Mouse (Mus musculus) forebrain, embryonic 14.5 days (tissue): ENCODE data around the gene Anapc13. TPM values are rescaled to one million over a fixed set of nuclear protein-coding genes. Genes with fewer than 3 reads are reported as not detected.

ENCODE experiments used
- ATAC-seq: fragments of 200-750 bp; cut with Nextera tagmentation; 2 replicates; pipeline ENCODE4 v1.8.0; 2017; ENCODE audit warnings: mild to moderate bottlenecking, moderate library complexity
- DNase-seq: peaks from one replicate; pipeline ENCODE4 v3.0.0-alpha.2; 2015; ENCODE audit warnings: low spot score
- H3K27ac ChIP-seq: fragments of 300-500 bp; sonication (generic); 2 replicates; pipeline ENCODE4 v1.5.1; 2014; ENCODE audit warnings: low read depth, mild to moderate bottlenecking, control low read depth, low read length, moderate library complexity
- H3K27me3 ChIP-seq: fragments of 300-500 bp; sonication (generic); replicated peaks from 2 replicates; pipeline ENCODE4 v1.6.1; 2014; ENCODE audit warnings: low read length, control low read depth, mixed read lengths; ENCODE audit not compliant: control insufficient read depth, insufficient read depth
- H3K36me3 ChIP-seq: fragments of 300-500 bp; sonication (generic); 2 replicates; pipeline ENCODE4 v1.6.1; 2014; ENCODE audit warnings: low read length, control low read depth; ENCODE audit not compliant: control insufficient read depth, insufficient read depth
- H3K4me1 ChIP-seq: fragments of 300-500 bp; sonication (generic); 2 replicates; pipeline ENCODE4 v1.6.1; 2014; ENCODE audit warnings: antibody characterized with exemption, low read length, control low read depth; ENCODE audit not compliant: control insufficient read depth, insufficient read depth
- H3K4me2 ChIP-seq: fragments of 300-500 bp; sonication (generic); 2 replicates; pipeline ENCODE4 v1.6.1; 2014; ENCODE audit warnings: mild to moderate bottlenecking, control low read depth, low read length
- H3K4me3 ChIP-seq: fragments of 300-500 bp; sonication (generic); 2 replicates; pipeline ENCODE4 v1.5.1; 2014; ENCODE audit warnings: low read depth, low read length, control low read depth
- H3K9ac ChIP-seq: fragments of 300-500 bp; sonication (generic); 2 replicates; pipeline ENCODE4 v1.6.1; 2014; ENCODE audit warnings: mild to moderate bottlenecking, low read length, control low read depth, moderate library complexity
- H3K9me3 ChIP-seq: fragments of 300-500 bp; sonication (generic); replicated peaks from 2 replicates; pipeline ENCODE4 v1.6.1; 2016; ENCODE audit warnings: low read length, control low read depth, mixed read lengths; ENCODE audit not compliant: control insufficient read depth
- WGBS: fragments of 180-500 bp; shearing (Covaris S2); extraction: QIAGEN DNeasy Blood & Tissue Kit; methylation state at CpG from one replicate; pipeline ENCODE4 v1.1.7; 2014; 5-methylcytosine and 5-hydroxymethylcytosine counted together
- polyA plus RNA-seq: library from polyadenylated mRNA; unstranded; fragments of >200 nt; fragmentation: Nextera tagmentation; extraction: Ambion mirVana; gene quantifications from 2 replicates; pipeline ENCODE4 v1.2.1, GENCODE M21; 2014

Anapc13 gene
- polyA plus RNA-seq, 1 experiment from 2014 or later, result 194 TPM

DNA sequence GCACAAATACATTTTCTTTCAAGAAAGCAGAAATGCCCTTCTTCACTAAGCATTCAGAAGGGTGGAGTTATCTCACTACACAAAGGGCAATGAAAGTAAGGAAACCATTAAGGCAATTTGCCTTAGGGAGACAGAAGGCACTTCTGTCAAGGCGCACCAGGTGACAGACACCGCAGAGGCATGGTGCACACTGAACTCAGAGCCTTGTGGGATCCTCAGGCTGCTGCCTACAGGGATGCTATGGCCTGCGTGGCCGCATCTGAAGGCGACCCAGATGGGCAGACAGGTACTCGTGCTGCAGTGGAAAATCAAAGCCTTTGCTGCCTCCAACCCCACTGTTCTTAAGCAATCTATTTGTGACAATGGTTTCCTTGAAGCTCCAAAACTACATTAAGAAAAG lies 20.9 kb upstream of the Anapc13 start:
- ATAC-seq, result peak; percentile 62; the same call in 1 of the 2 replicates
- no peak overlapping the region for H3K4me3 ChIP-seq
- H3K9ac ChIP-seq, result no peak overlapping the region
- no peak overlapping the region for H3K4me2 ChIP-seq
- peak; percentile 32 for DNase-seq
- no peaks in the 10 kb centered on the region for H3K4me1 ChIP-seq
- no peaks in the 10 kb centered on the region for H3K9me3 ChIP-seq
- no peaks in the 10 kb centered on the region for H3K27me3 ChIP-seq
- H3K27ac ChIP-seq, result no peak overlapping the region
- 65% methylated on average over 6 of the region's 6 CpGs for WGBS
- H3K36me3 ChIP-seq, result peaks cover 31% of the 10 kb centered on the region

DNA sequence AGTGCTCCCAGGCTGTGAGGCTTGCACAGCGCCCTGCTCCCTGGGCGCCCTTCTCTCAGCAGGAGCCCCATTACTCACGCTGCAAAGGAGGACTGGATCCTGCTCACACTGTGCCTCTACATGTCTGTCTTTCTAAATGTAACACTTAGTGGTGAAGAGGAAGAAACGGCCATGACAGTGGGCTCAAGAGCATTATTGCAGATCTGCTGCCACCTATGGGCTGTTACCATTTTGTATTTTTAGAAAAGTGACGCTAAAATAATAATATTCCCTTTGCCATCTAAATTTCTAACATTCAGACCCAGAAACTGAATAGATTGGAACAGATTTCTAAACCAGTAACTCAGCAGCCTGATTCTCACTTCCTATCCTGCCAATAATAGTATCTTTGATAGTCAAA lies 18.6 kb upstream of the Anapc13 start:
- no peaks in the 10 kb centered on the region for H3K9me3 ChIP-seq
- no peak overlapping the region for H3K4me2 ChIP-seq
- H3K36me3 ChIP-seq, result peaks cover 33% of the 10 kb centered on the region
- no peak overlapping the region for H3K4me3 ChIP-seq
- H3K27ac ChIP-seq, result no peak overlapping the region
- ATAC-seq, result no peak
- H3K4me1 ChIP-seq, result no peaks in the 10 kb centered on the region
- no peak overlapping the region for H3K9ac ChIP-seq
- WGBS, result 60% methylated on average over 5 of the region's 5 CpGs
- H3K27me3 ChIP-seq, result no peaks in the 10 kb centered on the region
- DNase-seq, result peak; percentile 45

DNA sequence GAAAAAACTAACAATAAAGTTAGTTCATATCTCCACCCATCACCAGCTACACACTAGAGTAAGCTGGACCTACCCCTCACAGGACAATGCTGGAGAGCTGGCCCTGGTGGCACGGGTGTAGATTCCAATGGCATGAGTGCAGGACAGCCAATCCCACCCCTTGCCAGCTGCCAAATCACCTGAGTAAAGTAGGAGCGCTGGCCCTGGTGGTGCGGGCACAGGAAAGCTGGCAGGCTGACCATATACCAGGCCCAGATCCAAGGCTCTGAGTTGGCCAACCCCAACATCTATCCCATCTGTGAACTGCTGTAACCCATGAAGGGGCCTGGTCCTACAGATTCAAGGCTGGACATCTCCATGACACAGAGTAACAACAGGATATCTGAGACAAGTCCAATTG lies 16.9 kb upstream of the Anapc13 start:
- ATAC-seq, result no peak
- Histone ChIP-seq H3K4me3 (no peak overlapping the region), H3K27me3 (no peaks in the 10 kb centered on the region), H3K4me1 (no peaks in the 10 kb centered on the region), H3K27ac (no peak overlapping the region), H3K36me3 (peaks cover 42% of the 10 kb centered on the region), H3K4me2 (no peak overlapping the region), H3K9ac (no peak overlapping the region), H3K9me3 (no peaks in the 10 kb centered on the region)
- DNase-seq, result no peak
- WGBS, result 97% methylated on average over 3 of the region's 3 CpGs

DNA sequence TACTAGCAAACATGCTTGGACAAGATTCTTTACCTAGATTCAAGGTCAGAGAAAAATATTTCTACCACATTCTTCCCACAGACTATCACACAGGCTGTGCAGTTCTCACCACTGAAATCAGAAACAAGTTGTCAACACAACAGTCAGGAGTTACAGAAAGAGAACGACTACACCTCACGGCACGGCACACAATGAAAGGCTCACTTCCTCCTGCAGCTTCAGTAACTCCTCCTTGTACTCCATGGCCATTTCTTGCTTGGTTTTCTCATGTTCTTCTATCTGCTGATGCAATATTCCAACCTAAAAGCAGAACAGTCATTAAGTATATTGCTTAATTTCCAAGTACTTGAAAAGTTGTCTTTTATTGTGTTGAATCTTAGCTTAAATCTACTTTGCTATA lies 11.0 kb upstream of the Anapc13 start:
- DNase-seq (no peak), ATAC-seq (no peak)
- no peak overlapping the region for H3K27ac ChIP-seq
- H3K4me2 ChIP-seq, result no peak overlapping the region
- no peaks in the 10 kb centered on the region for H3K27me3 ChIP-seq
- no peak overlapping the region for H3K9ac ChIP-seq
- no peaks in the 10 kb centered on the region for H3K9me3 ChIP-seq
- no peaks in the 10 kb centered on the region for H3K4me1 ChIP-seq
- H3K4me3 ChIP-seq, result no peak overlapping the region
- H3K36me3 ChIP-seq, result peaks cover 45% of the 10 kb centered on the region
- 86% methylated on average over 3 of the region's 3 CpGs for WGBS

DNA sequence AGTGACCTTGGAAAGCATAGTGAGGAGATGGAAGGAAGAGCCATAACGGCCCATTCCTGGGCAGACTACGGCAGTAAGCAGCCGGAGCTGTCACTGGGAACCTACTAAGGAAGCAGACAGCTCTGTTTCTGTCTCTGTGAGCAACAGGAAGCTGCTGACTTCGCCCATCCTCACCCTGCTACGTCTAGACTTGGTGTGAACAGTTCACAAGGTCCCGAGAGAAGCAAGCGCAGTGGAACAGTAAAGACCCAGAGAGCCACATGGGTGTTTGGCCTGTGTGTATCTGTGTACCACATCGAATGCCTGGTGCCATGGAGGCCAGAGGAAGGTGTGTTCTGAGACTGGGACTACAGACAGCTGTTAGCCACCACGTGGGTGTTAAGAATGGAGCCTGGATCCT lies 9.8 kb upstream of the Anapc13 start:
- H3K4me1 ChIP-seq, result no peaks in the 10 kb centered on the region
- no peak for ATAC-seq
- no peak overlapping the region for H3K4me3 ChIP-seq
- DNase-seq, result no peak
- no peaks in the 10 kb centered on the region for H3K27me3 ChIP-seq
- WGBS, result 86% methylated on average over 9 of the region's 9 CpGs
- H3K9ac ChIP-seq, result no peak overlapping the region
- no peak overlapping the region for H3K27ac ChIP-seq
- H3K4me2 ChIP-seq, result no peak overlapping the region
- no peaks in the 10 kb centered on the region for H3K9me3 ChIP-seq
- H3K36me3 ChIP-seq, result peaks cover 37% of the 10 kb centered on the region

DNA sequence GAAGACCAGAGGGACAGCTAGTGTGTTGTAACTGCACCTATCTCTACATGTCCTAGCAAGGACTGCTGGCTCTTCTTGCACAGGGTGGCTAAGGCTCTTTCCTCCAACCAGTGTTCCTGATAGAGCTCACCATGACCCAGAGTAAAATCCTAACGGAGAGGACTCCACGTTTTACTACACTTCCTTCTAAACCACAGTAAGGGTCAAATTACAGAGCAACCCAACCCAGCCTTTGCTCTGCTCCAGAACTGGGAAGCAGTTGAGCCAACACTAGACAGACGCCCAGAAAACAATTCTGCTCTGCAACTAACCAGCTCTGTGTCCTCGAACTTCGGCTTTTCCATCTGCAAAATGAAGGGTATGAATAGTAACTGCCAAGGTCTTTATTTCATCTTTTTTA lies 4.7 kb upstream of the Anapc13 start:
- Histone ChIP-seq H3K9ac (no peak overlapping the region), H3K4me2 (no peak overlapping the region), H3K36me3 (peaks cover 7% of the 10 kb centered on the region; the same call in 1 of the 2 replicates), H3K27me3 (no peaks in the 10 kb centered on the region), H3K4me1 (peaks cover 3% of the 10 kb centered on the region; the same call in 1 of the 2 replicates), H3K9me3 (no peaks in the 10 kb centered on the region), H3K4me3 (no peak overlapping the region), H3K27ac (no peak overlapping the region)
- DNase-seq, result no peak
- 70% methylated on average over 5 of the region's 5 CpGs for WGBS
- ATAC-seq, result no peak

DNA sequence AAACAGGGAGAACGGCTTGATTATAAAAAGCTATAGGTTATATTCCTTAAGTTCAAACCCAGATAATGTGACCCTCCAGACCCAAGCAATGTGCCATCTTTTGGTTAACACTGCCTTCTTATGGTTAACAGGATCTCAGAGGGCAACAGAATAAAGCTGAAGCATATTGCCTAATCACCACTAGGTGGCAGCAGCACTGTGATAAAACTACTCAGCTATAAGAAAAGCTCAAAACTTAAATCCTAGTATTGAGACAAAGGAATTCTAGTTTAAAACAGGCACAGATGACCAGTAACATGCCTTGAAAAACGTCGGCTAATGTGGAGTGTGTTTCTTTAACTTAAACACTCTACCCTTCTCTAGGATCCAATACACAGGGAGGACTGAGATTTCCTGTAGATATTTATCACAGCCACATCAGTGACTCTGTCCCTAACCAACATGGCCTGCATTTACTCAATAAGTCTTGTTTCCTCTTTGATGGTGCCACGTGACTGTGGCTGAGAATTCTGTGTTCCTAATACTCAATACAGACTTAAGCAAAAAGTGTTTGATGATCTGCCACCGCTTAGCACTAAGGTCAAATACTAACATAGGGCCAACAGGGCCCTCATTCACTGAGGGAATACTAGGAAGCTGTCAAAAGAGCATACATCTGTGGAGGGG lies 3.8 kb upstream of the Anapc13 start:
- Histone ChIP-seq H3K27ac (no peak overlapping the region), H3K9ac (no peak overlapping the region), H3K4me3 (no peak overlapping the region), H3K27me3 (no peaks in the 10 kb centered on the region), H3K9me3 (no peaks in the 10 kb centered on the region), H3K4me1 (peaks cover 8% of the 10 kb centered on the region), H3K36me3 (peaks cover 5% of the 10 kb centered on the region; the same call in 1 of the 2 replicates), H3K4me2 (no peak overlapping the region)
- DNase-seq, result peak; percentile 89
- WGBS, result 39% methylated on average over 5 of the region's 5 CpGs
- no peak for ATAC-seq

DNA sequence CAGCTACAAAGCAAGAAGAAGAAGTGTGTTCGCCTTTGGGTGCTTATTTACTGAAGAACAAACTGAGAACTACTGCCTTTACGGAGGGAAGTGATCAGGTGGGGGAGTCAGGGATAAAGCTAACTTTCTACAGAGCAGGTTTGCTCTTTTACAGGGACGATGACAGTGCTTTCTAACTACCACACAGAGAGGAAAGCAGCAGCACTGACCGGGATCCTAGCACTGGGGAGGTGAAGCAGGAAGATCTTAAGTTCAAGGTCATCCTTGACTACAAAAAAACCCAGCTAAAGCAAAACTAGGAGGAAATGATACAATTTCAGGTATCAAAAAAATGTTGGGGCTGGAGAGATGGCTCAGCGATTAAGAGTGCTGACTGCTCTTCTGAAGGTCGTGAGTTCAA lies 3.2 kb upstream of the Anapc13 start:
- Histone ChIP-seq H3K4me3 (no peak overlapping the region), H3K4me1 (peaks cover 10% of the 10 kb centered on the region), H3K36me3 (peaks cover 5% of the 10 kb centered on the region; the same call in 1 of the 2 replicates), H3K4me2 (no peak overlapping the region), H3K27ac (no peak overlapping the region), H3K9me3 (no peaks in the 10 kb centered on the region), H3K9ac (no peak overlapping the region), H3K27me3 (no peaks in the 10 kb centered on the region)
- DNase-seq, result no peak
- WGBS, result 87% methylated on average over 6 of the region's 6 CpGs
- ATAC-seq, result no peak

DNA sequence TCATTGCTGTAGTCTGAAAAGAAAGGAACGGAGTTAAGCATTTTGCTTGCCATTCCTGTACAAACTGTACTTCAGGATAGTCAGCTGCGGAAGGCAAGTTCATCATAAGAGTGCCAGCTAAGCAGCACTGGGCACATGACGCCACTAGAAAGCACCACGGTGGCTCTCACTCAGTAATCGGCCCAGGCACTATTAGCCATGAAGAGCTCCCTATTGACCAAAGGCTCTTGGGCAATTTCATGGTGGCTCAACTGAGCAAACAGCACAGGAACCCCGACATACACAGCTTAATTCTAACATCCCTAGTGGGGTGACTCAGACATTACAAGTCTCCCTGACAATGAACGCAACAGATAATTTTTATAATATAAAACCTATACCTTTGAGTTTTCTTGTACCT lies 2.5 kb upstream of the Anapc13 start:
- Histone ChIP-seq H3K9me3 (no peaks in the 10 kb centered on the region), H3K36me3 (peaks cover 5% of the 10 kb centered on the region; the same call in 1 of the 2 replicates), H3K9ac (no peak overlapping the region), H3K27me3 (no peaks in the 10 kb centered on the region), H3K27ac (no peak overlapping the region), H3K4me2 (no peak overlapping the region), H3K4me1 (peaks cover 10% of the 10 kb centered on the region), H3K4me3 (no peak overlapping the region)
- no peak for ATAC-seq
- WGBS, result 90% methylated on average over 7 of the region's 7 CpGs
- no peak for DNase-seq
